Comparison of ENCODE assay signal across 34 mouse cellular contexts in the genomic region with DNA sequence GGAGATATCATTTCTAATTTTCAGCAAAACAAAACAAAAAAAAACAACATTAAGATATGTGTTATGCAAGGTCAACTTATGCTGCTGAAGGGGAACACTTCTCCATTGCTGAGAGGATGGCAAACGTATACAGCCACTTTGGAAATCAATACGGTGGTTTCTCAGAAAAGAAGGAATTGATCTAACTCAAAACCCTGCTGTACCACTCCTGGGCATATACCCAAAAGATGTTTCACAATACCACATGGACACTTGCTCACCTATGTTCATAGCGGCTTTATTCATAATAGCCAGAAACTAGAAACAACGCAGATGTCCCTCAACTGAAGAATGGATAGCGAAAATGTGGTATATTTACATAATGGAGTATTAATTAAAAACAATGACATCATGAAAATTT. TPM values are rescaled to one million over a fixed set of nuclear protein-coding genes. Genes with fewer than 3 reads are reported as not detected.
"Had no signal": no experiment of that assay in that cellular context is flagged by ENCODE, and none has a peak within 500 bp of the region (broad histone marks: within the 10 kb centered on the region; RNA-seq: fewer than 3 reads in every experiment).

No protein-coding gene starts in this region.

- DNase-seq: heart, postnatal 14 days; heart, postnatal 36 days; heart, postnatal 4 days; kidney, adult 11 months; kidney, adult 18-20 months; kidney, adult 2 months; kidney, adult 8-10 months; kidney, adult 9 months; kidney, postnatal 10 days; kidney, postnatal 14 days; kidney, postnatal 25 days; kidney, postnatal 36 days; kidney, postnatal 4 days; layer of hippocampus, adult 9-11 months; layer of hippocampus, postnatal 36 days had no signal

- ATAC-seq: hindbrain, embryonic 16.5 days; hindbrain, postnatal 0 days; inflammation-experienced regulatory T-cells, adult 6 months; intestine, embryonic 15.5 days; intestine, embryonic 16.5 days; intestine, postnatal 0 days had no signal

- H3K4me2 ChIP-seq: heart, embryonic 11.5 days; heart, embryonic 12.5 days; heart, embryonic 13.5 days; heart, embryonic 15.5 days; hindbrain, embryonic 12.5 days; hindbrain, embryonic 13.5 days; hindbrain, embryonic 14.5 days; hindbrain, embryonic 15.5 days; intestine, embryonic 15.5 days; kidney, embryonic 15.5 days had no signal

- H3K9ac ChIP-seq: heart, embryonic 12.5 days; heart, embryonic 13.5 days; heart, embryonic 15.5 days; hindbrain, embryonic 12.5 days; hindbrain, embryonic 13.5 days; hindbrain, embryonic 14.5 days; hindbrain, embryonic 15.5 days; intestine, embryonic 15.5 days; kidney, embryonic 15.5 days had no signal

- H3K27ac ChIP-seq: heart, embryonic 10.5 days; heart, embryonic 13.5 days; heart, embryonic 15.5 days; hindbrain, embryonic 10.5 days; hindbrain, embryonic 12.5 days; hindbrain, embryonic 14.5 days; hindbrain, embryonic 15.5 days; hindbrain, postnatal 0 days; intestine, embryonic 15.5 days; kidney, embryonic 15.5 days; kidney, postnatal 0 days; layer of hippocampus, adult 2 months had no signal

- H3K9me3 ChIP-seq: heart, embryonic 10.5 days; heart, embryonic 12.5 days; heart, embryonic 13.5 days; heart, embryonic 15.5 days; hindbrain, embryonic 10.5 days; hindbrain, embryonic 12.5 days; hindbrain, embryonic 13.5 days; hindbrain, embryonic 15.5 days; intestine, embryonic 15.5 days; kidney, embryonic 15.5 days had no signal

- H3K4me1 ChIP-seq: hindbrain, embryonic 12.5 days; intestine, embryonic 15.5 days; kidney, embryonic 15.5 days had no signal

- H3K4me3 ChIP-seq: heart, embryonic 10.5 days; heart, embryonic 12.5 days; heart, embryonic 13.5 days; heart, embryonic 15.5 days; hindbrain, embryonic 10.5 days; hindbrain, embryonic 12.5 days; hindbrain, embryonic 13.5 days; hindbrain, embryonic 15.5 days; intestine, embryonic 15.5 days; kidney, embryonic 15.5 days; layer of hippocampus, adult 2 months had no signal

- H3K27me3 ChIP-seq: heart, embryonic 12.5 days; heart, embryonic 13.5 days; heart, embryonic 15.5 days; hindbrain, embryonic 12.5 days; hindbrain, embryonic 13.5 days; hindbrain, embryonic 15.5 days; intestine, embryonic 15.5 days; kidney, embryonic 15.5 days had no signal

- H3K36me3 ChIP-seq: heart, embryonic 10.5 days; heart, embryonic 12.5 days; heart, embryonic 13.5 days; heart, embryonic 15.5 days; hindbrain, embryonic 12.5 days; hindbrain, embryonic 13.5 days; hindbrain, embryonic 15.5 days; intestine, embryonic 15.5 days had no signal

RNA-seq across cellular contexts. Expression of gene Efcab11, which starts 25.6 kb away (rescaled TPM):
- total RNA-seq: heart, postnatal 36 days had no signal
